Mouse (Mus musculus) adrenal gland, adult 8-10 months (tissue): ENCODE data around the gene BC035044. TPM values are rescaled to one million over a fixed set of nuclear protein-coding genes. Genes with fewer than 3 reads are reported as not detected.
A peak's percentile ranks its signal among the peaks of the same experiment; 100 is the strongest.
"Not testable (repeated sequence)": the region's sequence is repeated elsewhere in the genome, so short reads cannot be mapped to it uniquely, and the experiment has no call there.

ENCODE experiments used
- DNase-seq: peaks from one replicate; pipeline ENCODE4 v3.0.0; 2022
- microRNA-seq, 2 experiments: library from miRNA; unstranded; fragments of <30 nt; microRNA quantifications; one replicate each; pipeline ENCODE4 v1.2.0; 2022
- total RNA-seq, 4 experiments: library from RNA; stranded (reverse); gene quantifications; 2 replicates each; pipeline ENCODE4 v1.2.4; 2022

Gene BC035044
- total RNA-seq, 4 experiments from 2014 or later = 0.35 to 1.0 (median 0.59) TPM; not detected in 1

- DNase-seq = no peak
Observed at GRCm38 (mm10) chr6:128833046-128833445, 57.9 kb downstream of the BC035044 start.

GRCm38 (mm10) chr6:128829837-128830236 is 61.1 kb downstream of the BC035044 start:
- DNase-seq = no peak

GRCm38 (mm10) chr6:128826781-128827180 is 64.1 kb downstream of the BC035044 start:
- DNase-seq = no peak

GRCm38 (mm10) chr6:128826132-128826531 is 64.8 kb downstream of the BC035044 start, which contains the start of the genes Gm44511 and Klrb1b:
Gene Gm44511, minus strand, starts transcription at chr6:128826315.
Gene Klrb1b, minus strand, starts transcription at chr6:128826331.
- DNase-seq = no peak

GRCm38 (mm10) chr6:128818083-128818802 is 72.7 kb downstream of the BC035044 start:
- DNase-seq = no peak

- DNase-seq = no peak
Observed at GRCm38 (mm10) chr6:128808532-128808931, 82.4 kb downstream of the BC035044 start.

GRCm38 (mm10) chr6:128807021-128807420 is 83.9 kb downstream of the BC035044 start:
- DNase-seq = no peak

GRCm38 (mm10) chr6:128804823-128805640 is 85.9 kb downstream of the BC035044 start:
- DNase-seq = peak; percentile 25

GRCm38 (mm10) chr6:128802999-128803857 is 87.7 kb downstream of the BC035044 start:
- DNase-seq = peak; percentile 94

GRCm38 (mm10) chr6:128802557-128802956 is 88.4 kb downstream of the BC035044 start:
- peak; percentile 20 for DNase-seq

- DNase-seq = not testable (repeated sequence)
Observed at GRCm38 (mm10) chr6:128800696-128801095, 90.2 kb downstream of the BC035044 start.

- DNase-seq = no peak
Observed at GRCm38 (mm10) chr6:128799896-128800270, 91.0 kb downstream of the BC035044 start.

- DNase-seq = peak; percentile 80
Observed at GRCm38 (mm10) chr6:128799144-128799895, 91.6 kb downstream of the BC035044 start.

Small RNA genes lying within 50 kb of the gene (microRNA-seq; reads per million reads assigned to microRNA genes)
- gene Gm27336 = 0 reads per million in 2 experiments

Other genes with a start within 250 kb of the BC035044 start
- 1 to 10 TPM in 3 of 4 experiments, under 1 TPM in 1; 0.67 to 3.1 (median 2.1) TPM for gene Clec2h, start 228.7 kb downstream of the BC035044 start, total RNA-seq
- not detected for gene Klrb1, start 168.1 kb downstream of the BC035044 start, total RNA-seq
- gene Klrb1c, start 101.9 kb downstream of the BC035044 start, total RNA-seq = 1 to 10 TPM in 1 of 4 experiments, under 1 TPM in 3; 0.22 to 1.0 (median 0.56) TPM
- gene Gm44511, start 64.8 kb downstream of the BC035044 start, total RNA-seq = under 1 TPM in 1 of 4 experiments, not detected in 3; 0.54 TPM
- under 1 TPM in 2 of 4 experiments, not detected in 2; 0.17 to 0.31 TPM for gene Klrb1b, start 64.8 kb downstream of the BC035044 start, total RNA-seq
- under 1 TPM in 3 of 4 experiments, not detected in 1; 0.10 to 0.65 (median 0.22) TPM for gene Clec2i, start 3.5 kb downstream of the BC035044 start, total RNA-seq
- 1 to 10 TPM; 2.6 to 3.5 (median 3.1) TPM for gene Clec2g, start 43.3 kb upstream of the BC035044 start, total RNA-seq
- gene Klrb1f, start 154.8 kb upstream of the BC035044 start, total RNA-seq = under 1 TPM in 2 of 4 experiments, not detected in 2; 0.32 to 0.52 TPM
- under 1 TPM in 1 of 4 experiments, not detected in 3; 0.19 TPM for gene Clec2e, start 209.8 kb upstream of the BC035044 start, total RNA-seq